Mouse (Mus musculus) liver, postnatal 0 days (tissue): Measurements from ENCODE around the gene Zmat5.

Experiments used
- CTCF ChIP-seq: sonication (generic); IDR thresholded peaks from 2 replicates; pipeline ENCODE4 v1.5.1; 2016; ENCODE audit warnings: antibody characterized with exemption, low read depth
- EP300 ChIP-seq: IDR thresholded peaks from 2 replicates; pipeline ENCODE4 v1.6.1; 2016; ENCODE audit warnings: antibody characterized with exemption, low read depth, mild to moderate bottlenecking

DNA sequence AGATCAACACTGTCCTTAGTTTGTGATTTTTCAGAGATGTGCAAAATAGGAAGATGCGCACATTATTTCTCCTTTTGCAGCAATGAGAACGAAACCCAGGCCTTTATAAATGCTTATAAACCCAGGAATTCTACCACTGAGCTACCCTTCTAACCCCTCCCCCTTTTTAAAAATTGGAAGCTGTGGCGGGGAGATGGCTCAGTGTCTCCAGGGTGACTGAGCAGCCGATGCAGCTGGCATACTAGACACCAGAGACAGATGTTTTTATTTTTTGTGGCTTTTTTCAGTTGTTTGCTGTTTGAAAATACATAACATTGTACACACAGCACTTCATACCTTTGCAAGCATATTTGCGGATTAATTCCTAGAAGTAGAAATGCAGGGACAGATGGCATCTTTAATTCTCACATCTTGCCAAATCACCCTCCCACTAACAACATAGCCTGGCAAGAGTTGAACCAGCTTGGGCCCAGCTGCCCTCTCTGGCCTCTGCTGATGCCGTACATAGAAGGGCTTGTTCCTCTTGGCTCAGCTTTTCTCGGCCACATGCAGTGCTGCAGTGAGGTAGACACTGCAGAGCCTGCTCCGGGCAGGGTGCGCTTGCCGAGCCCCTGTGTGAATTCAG lies 42.5 kb upstream of the Zmat5 start:
- TF ChIP-seq CTCF (no peak), EP300 (no peak)
